Mouse (Mus musculus): ENCODE measurements around the gene Ckmt1.
"Not testable (repeated sequence)": the region's sequence is repeated elsewhere in the genome, so short reads cannot be mapped to it uniquely, and the experiment has no call there.

Gene Ckmt1

DNA sequence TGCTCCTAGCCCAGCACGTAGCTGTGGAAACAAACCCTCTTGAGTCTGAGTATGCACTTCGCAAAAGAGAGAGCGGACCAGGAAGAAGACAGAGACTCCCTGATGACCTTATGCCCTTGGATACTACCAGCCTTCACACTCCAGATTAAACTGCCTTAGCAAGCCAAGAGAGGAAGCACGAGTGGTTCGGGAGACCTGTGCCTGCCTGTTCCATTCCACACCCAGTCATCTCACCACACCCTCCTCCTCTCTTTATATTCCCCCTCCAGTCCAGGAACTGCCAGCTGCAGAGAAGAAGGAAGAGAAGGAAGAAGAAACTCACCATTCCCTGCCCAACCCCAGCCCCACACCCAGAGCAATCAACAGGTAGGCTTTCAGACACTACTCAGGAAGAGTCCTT is at the start of gene Ckmt1:
Gene Ckmt1 (plus strand): TSS at position 221 of the 400 bp plus-strand sequence.
- no peak for DNase-seq (ENCODE audit: low spot score in 2 of 2)

DNA sequence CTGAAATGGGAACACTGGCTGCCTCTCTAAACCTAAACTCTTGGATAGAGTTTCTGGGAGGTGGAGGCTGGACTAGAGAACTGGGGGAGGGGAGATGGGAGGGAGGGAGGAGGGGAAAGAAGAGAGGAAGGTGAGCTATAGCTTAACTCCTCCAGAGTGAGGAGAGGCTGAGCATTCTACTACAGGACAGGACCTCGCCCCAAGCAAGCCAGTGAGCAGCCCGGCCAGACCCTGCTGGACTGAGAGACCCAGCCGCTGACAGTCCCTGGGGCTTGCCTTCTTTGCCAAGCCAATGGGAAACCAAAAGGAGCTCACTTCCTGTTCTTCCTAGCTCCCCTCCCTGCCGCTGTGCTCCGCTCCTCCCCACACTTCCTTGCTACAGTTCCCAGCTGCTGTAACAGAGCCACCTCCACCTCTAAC is 48.5 kb upstream of the Ckmt1 start:
- DNase-seq (ENCODE audit: low spot score in 2 of 2): peak; percentile 39 to 41

GRCm38 (mm10) chr2:121316278-121316677 is 41.2 kb upstream of the Ckmt1 start:
- DNase-seq (ENCODE audit: low spot score in 2 of 2): no peak

DNA sequence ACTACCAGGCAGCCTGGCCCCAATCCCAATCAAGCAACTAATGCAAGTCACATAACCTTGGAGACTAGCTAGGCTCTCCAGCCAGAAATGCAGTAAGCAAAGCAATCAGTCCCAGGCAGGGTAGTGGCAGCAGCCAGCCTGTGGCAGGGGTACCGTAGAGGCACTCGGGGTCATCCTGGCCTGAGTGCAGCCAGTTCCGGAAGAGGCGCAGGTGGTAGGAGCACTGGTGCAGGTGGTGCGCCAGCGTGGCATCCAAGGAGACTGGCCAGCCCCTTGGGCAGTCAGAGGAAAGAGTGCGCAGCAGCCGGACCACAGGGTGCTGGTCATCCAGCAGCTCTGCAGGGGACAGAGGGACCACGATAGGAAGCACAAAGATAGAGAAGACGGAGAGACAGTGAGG is 34.5 kb upstream of the Ckmt1 start:
- no peak for DNase-seq (ENCODE audit: low spot score in 2 of 2)

DNA sequence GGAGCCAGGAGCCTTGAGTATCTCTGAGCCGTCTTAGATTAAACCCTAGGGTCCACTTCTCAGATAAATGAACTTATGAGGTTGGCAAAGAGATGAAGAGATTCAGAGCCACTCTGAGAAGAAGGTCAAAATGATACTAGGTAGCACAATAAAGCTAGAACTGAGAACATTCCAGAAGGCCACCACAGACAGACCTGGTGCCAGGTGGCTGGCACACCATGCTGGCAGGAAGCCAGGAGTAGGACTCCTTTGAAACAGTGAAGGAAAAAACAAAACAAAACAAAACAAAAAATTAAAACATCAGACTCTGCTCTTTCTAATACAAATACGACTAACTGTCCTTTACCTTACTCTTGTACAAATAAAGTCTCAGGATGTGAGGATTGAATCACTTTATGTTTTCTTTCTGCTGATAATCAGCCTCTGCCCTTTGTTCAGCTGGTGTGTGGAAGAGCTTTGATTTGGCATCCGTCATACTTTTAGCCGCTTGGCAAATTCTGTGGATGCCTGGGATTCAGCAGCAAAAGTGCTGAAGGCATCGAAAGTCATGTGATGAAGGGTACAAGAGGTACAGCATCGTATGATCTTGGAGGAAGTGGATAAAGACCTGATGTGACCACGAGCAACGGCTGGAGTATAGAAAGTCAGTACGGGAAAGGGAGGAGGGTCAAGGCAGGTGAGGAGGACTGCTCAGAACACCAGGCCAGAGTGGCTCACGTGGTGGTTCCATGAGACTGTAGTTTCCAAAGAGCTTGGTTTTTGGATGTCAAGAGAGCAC is 33.6 kb upstream of the Ckmt1 start:
- no peak for DNase-seq (ENCODE audit: low spot score in 2 of 2)

DNA sequence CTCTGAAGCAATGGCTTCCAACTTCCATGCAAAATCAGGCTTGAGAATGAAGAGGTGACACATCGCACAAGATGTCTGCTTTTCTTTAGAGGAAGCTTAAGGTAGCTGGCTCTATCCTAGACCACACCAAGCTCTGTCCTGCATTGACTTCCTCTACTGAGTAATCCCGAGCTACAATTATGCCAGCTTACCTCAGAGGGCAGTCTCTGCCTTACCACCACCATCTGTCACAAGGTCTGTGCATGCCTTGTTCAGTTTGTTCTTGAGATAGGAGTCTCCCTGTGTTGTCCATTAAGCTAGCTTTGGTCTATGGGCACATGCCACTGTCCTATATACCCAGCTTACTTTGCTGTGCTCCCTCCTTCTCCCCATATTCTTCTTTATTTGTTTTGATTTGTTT is 28.0 kb upstream of the Ckmt1 start:
- DNase-seq (ENCODE audit: low spot score in 2 of 2): no peak

- no peak for DNase-seq (ENCODE audit: low spot score in 2 of 2)
Observed at GRCm38 (mm10) chr2:121339057-121339456, 18.5 kb upstream of the Ckmt1 start.

DNA sequence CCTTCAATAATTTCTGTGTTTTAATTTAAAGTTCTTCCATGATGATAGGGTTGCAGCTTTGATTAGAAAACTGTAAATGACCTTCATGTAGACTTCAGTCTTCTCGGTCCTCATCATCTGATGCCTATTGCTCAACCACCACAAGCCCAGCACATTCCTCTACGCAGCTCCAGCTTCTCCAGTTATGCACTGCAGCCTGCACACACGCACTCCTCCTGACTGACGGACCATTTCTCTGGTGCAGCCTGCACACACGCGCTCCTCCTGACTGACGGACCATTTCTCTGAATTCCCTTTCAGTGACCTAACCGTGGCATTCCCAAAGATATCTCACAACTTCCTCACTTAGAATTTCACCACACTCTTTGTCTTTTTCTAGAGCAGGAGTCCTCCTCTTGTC is 4.4 kb upstream of the Ckmt1 start:
- DNase-seq (ENCODE audit: low spot score in 2 of 2): no peak

GRCm38 (mm10) chr2:121354378-121354777 is 3.1 kb upstream of the Ckmt1 start:
- no peak for DNase-seq (ENCODE audit: low spot score in 2 of 2)

DNA sequence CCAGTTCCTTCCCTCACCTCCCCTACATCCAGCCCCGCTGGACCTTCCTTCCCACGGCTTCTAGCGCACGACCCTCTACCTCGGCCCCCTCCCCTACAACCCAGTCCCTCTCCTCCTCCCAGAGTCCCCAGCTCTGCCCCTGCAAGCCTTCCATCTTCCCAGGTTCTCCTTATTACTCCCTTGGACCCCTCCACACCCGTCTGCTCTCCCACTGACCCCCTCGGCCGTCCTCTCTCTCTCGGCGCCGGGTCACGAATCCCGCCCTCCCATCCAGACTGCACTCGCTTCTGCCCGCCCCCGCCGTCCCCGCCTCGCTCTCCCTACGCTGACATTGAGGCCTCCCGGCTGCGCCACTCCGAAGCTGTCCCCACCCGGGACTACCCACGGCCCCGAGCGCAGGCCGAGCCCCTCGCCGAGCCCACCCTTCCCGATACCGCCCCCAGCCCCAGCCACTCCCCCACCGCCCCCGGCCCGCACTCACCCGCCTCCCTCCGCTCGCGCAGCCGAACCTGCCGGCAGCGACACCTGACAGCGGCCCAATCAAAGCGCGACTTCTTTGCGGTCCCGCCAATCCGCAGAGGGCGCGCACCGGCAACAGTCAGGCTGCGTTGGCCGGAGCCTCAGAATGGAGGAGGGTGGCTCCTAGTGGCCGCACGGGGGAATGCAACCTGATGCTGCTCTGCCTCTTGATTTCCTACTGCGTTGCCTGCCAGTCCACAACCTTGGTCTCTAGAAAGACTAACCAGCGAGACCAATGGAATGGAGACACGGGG is 2.5 kb upstream of the Ckmt1 start, which contains the start of gene Ppip5k1:
Gene Ppip5k1 (minus strand): TSS at position 577 of the 773 bp plus-strand sequence.
- DNase-seq (ENCODE audit: low spot score in 2 of 2): peak; percentile 99

- DNase-seq (ENCODE audit: low spot score in 2 of 2): no peak
Observed at GRCm38 (mm10) chr2:121357961-121358360, 447 bp downstream of the Ckmt1 start.

GRCm38 (mm10) chr2:121358381-121358780 is 867 bp downstream of the Ckmt1 start:
- peak; percentile 88 to 90 for DNase-seq (ENCODE audit: low spot score in 2 of 2)

- DNase-seq (ENCODE audit: low spot score in 2 of 2): no peak
Observed at GRCm38 (mm10) chr2:121359461-121359860, 1.9 kb downstream of the Ckmt1 start.

DNA sequence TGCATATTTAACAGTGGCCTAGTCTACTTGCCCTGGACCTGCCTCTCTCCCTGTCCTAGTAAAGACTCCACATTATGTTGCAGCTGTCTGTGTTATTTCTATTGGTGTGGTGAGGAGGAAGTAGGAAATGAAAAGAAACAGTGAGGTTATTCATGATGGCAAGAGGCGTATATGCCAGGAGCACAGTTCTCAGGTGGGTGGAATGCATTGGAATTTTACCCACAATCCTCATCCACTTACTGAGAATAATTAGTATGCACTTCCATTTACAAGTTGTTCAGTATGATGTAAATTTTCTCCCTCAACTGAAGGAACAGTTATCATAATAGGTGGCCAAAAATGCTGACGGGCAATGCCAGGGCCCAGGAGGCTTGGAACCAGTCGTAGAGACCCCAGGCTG is 6.1 kb downstream of the Ckmt1 start:
- no peak for DNase-seq (ENCODE audit: low spot score in 2 of 2)

- DNase-seq (ENCODE audit: low spot score in 2 of 2): peak; percentile 53 to 55
Observed at GRCm38 (mm10) chr2:121368831-121369230, 11.3 kb downstream of the Ckmt1 start.

GRCm38 (mm10) chr2:121370921-121371320 is 13.4 kb downstream of the Ckmt1 start:
- no peak for DNase-seq (ENCODE audit: low spot score in 2 of 2)

- no peak for DNase-seq (ENCODE audit: low spot score in 2 of 2)
Observed at GRCm38 (mm10) chr2:121372266-121372665, 14.8 kb downstream of the Ckmt1 start.

GRCm38 (mm10) chr2:121374766-121375165 is 17.3 kb downstream of the Ckmt1 start:
- DNase-seq (ENCODE audit: low spot score in 2 of 2): no peak

GRCm38 (mm10) chr2:121386961-121387575 is 29.6 kb downstream of the Ckmt1 start, which contains the start of gene Strc:
Gene Strc, minus strand, starts transcription at chr2:121387168.
- not testable (repeated sequence) for DNase-seq (ENCODE audit: low spot score in 2 of 2)

GRCm38 (mm10) chr2:121396624-121397023 is 39.1 kb downstream of the Ckmt1 start:
- DNase-seq (ENCODE audit: low spot score in 2 of 2): peak; percentile 74 to 90

DNA sequence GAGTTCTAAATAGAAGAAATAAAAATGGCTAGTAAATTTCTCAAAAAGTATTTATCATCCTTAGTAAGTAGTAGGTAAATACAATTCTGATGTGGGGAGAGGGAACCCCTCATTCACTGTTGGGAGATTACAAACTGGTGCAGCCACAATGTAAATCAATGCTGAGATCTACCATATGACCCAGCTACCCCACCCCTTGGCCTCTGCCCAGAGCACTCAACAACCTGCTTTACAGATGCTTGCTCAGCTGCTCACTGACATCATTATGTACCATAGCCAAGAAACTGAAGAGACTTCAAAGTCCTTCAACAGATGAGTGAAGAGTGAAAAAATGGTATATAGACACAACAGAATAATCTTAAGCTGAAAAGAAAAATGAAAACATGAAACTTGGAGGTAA is 45.8 kb downstream of the Ckmt1 start:
- no peak for DNase-seq (ENCODE audit: low spot score in 2 of 2)

- no peak for DNase-seq (ENCODE audit: low spot score in 2 of 2)
Observed at GRCm38 (mm10) chr2:121408160-121408559, 50.6 kb downstream of the Ckmt1 start.
